Mouse (Mus musculus) lung, embryonic 16.5 days (tissue): ENCODE results near the gene Ugt1a7c. TPM values are rescaled to one million over a fixed set of nuclear protein-coding genes. Genes with fewer than 3 reads are reported as not detected.

Source experiments
- ATAC-seq: fragments of 200-750 bp; cut with Nextera tagmentation; 2 replicates; pipeline ENCODE4 v1.8.0; 2017; ENCODE audit warnings: low read depth, mild to moderate bottlenecking, moderate library complexity
- H3K27ac ChIP-seq: fragments of 300-500 bp; sonication (generic); 2 replicates; pipeline ENCODE4 v1.5.1; 2014; ENCODE audit warnings: mild to moderate bottlenecking, control low read depth, low read length
- H3K27me3 ChIP-seq: fragments of 300-500 bp; sonication (generic); 2 replicates; pipeline ENCODE4 v1.6.1; 2014; ENCODE audit warnings: low read depth, low read length, mixed read lengths; ENCODE audit not compliant: control insufficient read depth, insufficient read depth
- H3K36me3 ChIP-seq: fragments of 300-500 bp; sonication (generic); 2 replicates; pipeline ENCODE4 v1.6.1; 2014; ENCODE audit warnings: low read length; ENCODE audit not compliant: control insufficient read depth, insufficient read depth
- H3K4me1 ChIP-seq: fragments of 300-500 bp; sonication (generic); replicated peaks from 2 replicates; pipeline ENCODE4 v1.6.1; 2014; ENCODE audit warnings: low read length, mixed read lengths; ENCODE audit not compliant: control insufficient read depth, insufficient read depth
- H3K4me2 ChIP-seq: fragments of 300-500 bp; sonication (generic); 2 replicates; pipeline ENCODE4 v1.6.1; 2014; ENCODE audit warnings: low read depth, low read length, control low read depth
- H3K4me3 ChIP-seq: fragments of 300-500 bp; sonication (generic); 2 replicates; pipeline ENCODE4 v1.5.1; 2014; ENCODE audit warnings: mild to moderate bottlenecking, low read length, control low read depth
- H3K9ac ChIP-seq: fragments of 300-500 bp; sonication (generic); 2 replicates; pipeline ENCODE4 v1.6.1; 2014; ENCODE audit warnings: low read length, control low read depth
- H3K9me3 ChIP-seq: fragments of 300-500 bp; sonication (generic); 2 replicates; pipeline ENCODE4 v1.6.1; 2016; ENCODE audit warnings: low read length; ENCODE audit not compliant: control insufficient read depth
- WGBS: fragments of 180-500 bp; shearing (Covaris S2); extraction: QIAGEN DNeasy Blood & Tissue Kit; methylation state at CpG from one replicate; pipeline ENCODE4 v1.1.7; 2014; 5-methylcytosine and 5-hydroxymethylcytosine counted together
- polyA plus RNA-seq: library from polyadenylated mRNA; unstranded; fragments of >200 nt; fragmentation: Nextera tagmentation; extraction: Ambion mirVana; gene quantifications from 2 replicates; pipeline ENCODE4 v1.2.1, GENCODE M21; 2015

The Ugt1a7c gene
- polyA plus RNA-seq, 1 experiment from 2014 or later: 2.3 TPM

- H3K4me1 ChIP-seq: no peaks in the 10 kb centered on the region
- ATAC-seq: no peak
- no peak overlapping the region for H3K9ac ChIP-seq
- no peak overlapping the region for H3K4me3 ChIP-seq
- H3K27ac ChIP-seq: no peak overlapping the region
- H3K36me3 ChIP-seq: no peaks in the 10 kb centered on the region
- no peaks in the 10 kb centered on the region for H3K27me3 ChIP-seq
- no peak overlapping the region for H3K4me2 ChIP-seq
- 67% methylated on average over 10 of the region's 10 CpGs for WGBS
- H3K9me3 ChIP-seq: peaks cover 55% of the 10 kb centered on the region
Measured at GRCm38 (mm10) chr1:88215466-88216380, 120.9 kb downstream of the Ugt1a7c start.

- Histone ChIP-seq H3K36me3 (no peaks in the 10 kb centered on the region), H3K4me3 (no peak overlapping the region), H3K4me1 (no peaks in the 10 kb centered on the region), H3K27me3 (no peaks in the 10 kb centered on the region), H3K4me2 (no peak overlapping the region), H3K9me3 (peaks cover 52% of the 10 kb centered on the region), H3K9ac (no peak overlapping the region), H3K27ac (no peak overlapping the region)
- no peak for ATAC-seq
- WGBS: 54% methylated on average over 2 of the region's 2 CpGs
Measured at GRCm38 (mm10) chr1:88216551-88216950, 121.7 kb downstream of the Ugt1a7c start.

- Histone ChIP-seq H3K4me1 (no peaks in the 10 kb centered on the region), H3K36me3 (no peaks in the 10 kb centered on the region), H3K27ac (no peak overlapping the region), H3K9me3 (peaks cover 46% of the 10 kb centered on the region), H3K4me3 (no peak overlapping the region), H3K27me3 (no peaks in the 10 kb centered on the region), H3K9ac (no peak overlapping the region), H3K4me2 (no peak overlapping the region)
- WGBS: 48% methylated on average over 2 of the region's 2 CpGs
- no peak for ATAC-seq
Measured at GRCm38 (mm10) chr1:88217144-88217543, 122.3 kb downstream of the Ugt1a7c start.

GRCm38 (mm10) chr1:88217576-88217975 is 122.7 kb downstream of the Ugt1a7c start:
- Histone ChIP-seq H3K36me3 (no peaks in the 10 kb centered on the region), H3K4me1 (no peaks in the 10 kb centered on the region), H3K4me2 (no peak overlapping the region), H3K27ac (no peak overlapping the region), H3K9me3 (peaks cover 41% of the 10 kb centered on the region), H3K4me3 (no peak overlapping the region), H3K27me3 (no peaks in the 10 kb centered on the region), H3K9ac (no peak overlapping the region)
- no peak for ATAC-seq
- 31% methylated on average over 3 of the region's 3 CpGs for WGBS

- Histone ChIP-seq H3K27ac (no peak overlapping the region), H3K4me2 (no peak overlapping the region), H3K36me3 (no peaks in the 10 kb centered on the region), H3K4me3 (no peak overlapping the region), H3K9ac (no peak overlapping the region), H3K27me3 (no peaks in the 10 kb centered on the region), H3K9me3 (peaks cover 39% of the 10 kb centered on the region), H3K4me1 (no peaks in the 10 kb centered on the region)
- 70% methylated on average over 9 of the region's 9 CpGs for WGBS
- ATAC-seq: no peak
Measured at GRCm38 (mm10) chr1:88218051-88218450, 123.2 kb downstream of the Ugt1a7c start.

- Histone ChIP-seq H3K27ac (no peak overlapping the region), H3K9ac (no peak overlapping the region), H3K9me3 (peaks cover 35% of the 10 kb centered on the region), H3K4me3 (no peak overlapping the region), H3K36me3 (no peaks in the 10 kb centered on the region), H3K27me3 (no peaks in the 10 kb centered on the region), H3K4me1 (no peaks in the 10 kb centered on the region), H3K4me2 (no peak overlapping the region)
- 47% methylated on average over 4 of the region's 4 CpGs for WGBS
- no peak for ATAC-seq
Measured at GRCm38 (mm10) chr1:88218591-88218990, 123.7 kb downstream of the Ugt1a7c start.

- H3K4me1 ChIP-seq: no peaks in the 10 kb centered on the region
- H3K4me2 ChIP-seq: no peak overlapping the region
- no peaks in the 10 kb centered on the region for H3K36me3 ChIP-seq
- no peak overlapping the region for H3K4me3 ChIP-seq
- H3K9ac ChIP-seq: no peak overlapping the region
- no peaks in the 10 kb centered on the region for H3K27me3 ChIP-seq
- 11% methylated on average over 1 of the region's 1 CpGs for WGBS
- H3K9me3 ChIP-seq: peaks cover 31% of the 10 kb centered on the region
- no peak overlapping the region for H3K27ac ChIP-seq
- ATAC-seq: no peak
Measured at GRCm38 (mm10) chr1:88219054-88219453, 124.2 kb downstream of the Ugt1a7c start.

GRCm38 (mm10) chr1:88220336-88220735 is 125.5 kb downstream of the Ugt1a7c start:
- H3K9ac ChIP-seq: no peak overlapping the region
- ATAC-seq: no peak
- no peaks in the 10 kb centered on the region for H3K4me1 ChIP-seq
- peaks cover 22% of the 10 kb centered on the region for H3K9me3 ChIP-seq
- H3K36me3 ChIP-seq: no peaks in the 10 kb centered on the region
- no peaks in the 10 kb centered on the region for H3K27me3 ChIP-seq
- no peak overlapping the region for H3K4me2 ChIP-seq
- H3K27ac ChIP-seq: no peak overlapping the region
- H3K4me3 ChIP-seq: no peak overlapping the region

GRCm38 (mm10) chr1:88222216-88222615 is 127.4 kb downstream of the Ugt1a7c start:
- WGBS: 38% methylated on average over 2 of the region's 2 CpGs
- no peaks in the 10 kb centered on the region for H3K36me3 ChIP-seq
- no peaks in the 10 kb centered on the region for H3K27me3 ChIP-seq
- peaks cover 21% of the 10 kb centered on the region for H3K9me3 ChIP-seq
- no peak overlapping the region for H3K9ac ChIP-seq
- ATAC-seq: no peak
- H3K4me1 ChIP-seq: no peaks in the 10 kb centered on the region
- no peak overlapping the region for H3K27ac ChIP-seq
- no peak overlapping the region for H3K4me2 ChIP-seq
- no peak overlapping the region for H3K4me3 ChIP-seq
